Mouse (Mus musculus): ENCODE measurements around the gene Unc5b. TPM values are rescaled to one million over a fixed set of nuclear protein-coding genes. Genes with fewer than 3 reads are reported as not detected.
A peak's percentile ranks its signal among the peaks of the same experiment; 100 is the strongest.
"Not testable (repeated sequence)": the region's sequence is repeated elsewhere in the genome, so short reads cannot be mapped to it uniquely, and the experiment has no call there.

The Unc5b gene
- polyA plus RNA-seq, 1 experiment from 2014 or later = 10.2 TPM

DNA sequence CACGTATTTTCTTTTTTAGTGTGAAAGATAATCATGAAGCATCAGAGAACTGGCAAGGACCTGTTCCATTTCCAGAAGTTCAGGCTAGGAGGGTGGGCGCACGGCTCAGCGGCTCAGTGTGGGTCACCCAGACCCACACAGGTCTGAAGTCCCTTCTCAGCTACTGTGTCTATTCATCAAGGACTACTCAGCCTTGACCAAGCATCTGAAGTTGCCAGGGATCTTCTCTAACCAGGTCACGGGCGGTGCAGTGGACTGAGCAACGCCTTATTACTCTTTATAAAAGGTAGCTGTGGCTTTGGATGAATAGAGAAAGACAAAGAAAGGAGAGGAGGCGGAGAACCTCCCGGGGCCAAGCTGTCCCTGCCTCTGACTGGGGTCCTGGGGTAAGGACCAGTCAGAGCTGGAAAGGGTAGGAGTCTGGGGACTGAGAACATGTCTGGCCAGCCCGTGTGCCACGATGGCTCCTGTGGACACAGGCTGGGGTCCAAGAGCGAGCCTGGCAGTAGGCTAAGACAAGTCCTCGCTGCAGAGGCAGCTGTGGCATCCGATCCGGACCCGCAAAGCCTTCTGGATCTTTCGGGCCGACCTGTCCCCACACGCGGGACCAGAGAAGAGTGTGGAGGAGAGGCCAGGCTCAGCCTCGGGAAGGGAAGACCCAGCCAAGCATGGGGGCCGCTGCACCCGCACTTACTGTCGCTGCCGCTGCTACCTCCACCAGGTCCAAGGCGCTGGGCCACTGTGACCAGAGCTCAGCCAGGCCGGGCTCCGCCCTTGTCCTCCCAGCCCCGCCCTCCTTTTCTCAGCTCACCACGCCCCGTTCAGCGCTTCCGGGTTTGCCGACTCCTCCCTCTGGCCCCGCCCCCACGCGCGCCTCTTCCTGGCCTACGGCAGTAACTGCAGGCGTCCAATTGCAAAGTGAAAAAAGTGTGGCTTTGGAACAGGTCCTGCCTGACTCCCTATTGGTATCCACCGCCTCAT is 79.1 kb downstream of the Unc5b start, which contains the start of gene Slc29a3:
Gene Slc29a3 (minus strand): TSS at position 755 of the 981 bp plus-strand sequence.
- H3K4me1 ChIP-seq (ENCODE audit: control insufficient read depth, insufficient read depth, low read length) = 0 out of 2 replicates have a peak, but pooled peaks cover 8% of the 10 kb centered on the region
- ATAC-seq (ENCODE audit: insufficient number of reproducible peaks, low FRiP score, low TSS enrichment, low read depth) (peak; percentile 96), DNase-seq (ENCODE audit: low spot score) (peak; percentile 100)
- peak within 1 kb of the TSS; percentile 78 for H3K4me2 ChIP-seq (ENCODE audit: low read depth, severe bottlenecking)
- peak within 1 kb of the TSS; percentile 76 for H3K9ac ChIP-seq (ENCODE audit: low read length)
- H3K27ac ChIP-seq (replicated peaks; ENCODE audit: low read depth, low read length) = peak within 1 kb of the TSS; percentile 38; the same call in 1 of the 2 replicates
- H3K4me3 ChIP-seq (ENCODE audit: low read depth, low read length) = peak within 1 kb of the TSS; percentile 52
- no peaks in the 10 kb centered on the region for H3K36me3 ChIP-seq (ENCODE audit: control insufficient read depth, insufficient read depth, low read length)
- WGBS = 11% methylated on average over 40 of the region's 41 CpGs
- no peaks in the 10 kb centered on the region for H3K27me3 ChIP-seq (ENCODE audit: control insufficient read depth, insufficient read depth, low read length)
- no peaks in the 10 kb centered on the region for H3K9me3 ChIP-seq (ENCODE audit: control insufficient read depth, low read length)

DNA sequence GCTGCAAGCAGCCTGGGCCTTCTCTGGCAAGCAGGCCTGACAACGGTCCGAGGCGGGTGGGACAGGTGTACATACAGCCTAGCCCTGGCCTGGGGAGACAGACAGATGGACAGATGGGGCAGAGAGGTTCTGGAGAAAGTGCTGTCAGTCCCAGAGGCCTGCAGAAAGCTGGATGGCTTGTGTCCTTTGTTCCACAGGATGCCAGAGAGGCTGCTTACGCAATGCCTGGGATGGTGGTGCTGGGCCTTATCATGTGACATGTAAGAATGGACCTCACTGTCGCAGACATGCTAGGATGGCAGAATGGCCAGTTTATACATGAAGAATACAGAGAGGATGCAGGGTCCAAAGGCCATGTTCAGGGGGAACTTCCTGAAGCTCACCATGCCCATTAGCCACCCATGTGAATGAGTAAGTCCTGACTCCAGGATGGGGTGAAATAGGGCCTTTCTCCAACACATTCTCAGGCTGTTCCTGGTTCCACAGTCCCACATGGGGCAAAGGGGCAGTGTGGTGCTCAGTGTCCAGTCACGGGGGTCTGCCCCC is 83.6 kb downstream of the Unc5b start:
- H3K9ac ChIP-seq (ENCODE audit: low read length) = no peak overlapping the region
- H3K27ac ChIP-seq (replicated peaks; ENCODE audit: low read depth, low read length) = no peak overlapping the region
- H3K4me3 ChIP-seq (ENCODE audit: low read depth, low read length) = no peak overlapping the region
- no peak overlapping the region for H3K4me2 ChIP-seq (ENCODE audit: low read depth, severe bottlenecking)
- no peaks in the 10 kb centered on the region for H3K36me3 ChIP-seq (ENCODE audit: control insufficient read depth, insufficient read depth, low read length)
- H3K9me3 ChIP-seq (ENCODE audit: control insufficient read depth, low read length) = no peaks in the 10 kb centered on the region
- DNase-seq (ENCODE audit: low spot score) (no peak), ATAC-seq (ENCODE audit: insufficient number of reproducible peaks, low FRiP score, low TSS enrichment, low read depth) (no peak)
- 61% methylated on average over 6 of the region's 6 CpGs for WGBS
- no peaks in the 10 kb centered on the region for H3K27me3 ChIP-seq (ENCODE audit: control insufficient read depth, insufficient read depth, low read length)
- 0 out of 2 replicates have a peak, but pooled peaks cover 9% of the 10 kb centered on the region for H3K4me1 ChIP-seq (ENCODE audit: control insufficient read depth, insufficient read depth, low read length)

DNA sequence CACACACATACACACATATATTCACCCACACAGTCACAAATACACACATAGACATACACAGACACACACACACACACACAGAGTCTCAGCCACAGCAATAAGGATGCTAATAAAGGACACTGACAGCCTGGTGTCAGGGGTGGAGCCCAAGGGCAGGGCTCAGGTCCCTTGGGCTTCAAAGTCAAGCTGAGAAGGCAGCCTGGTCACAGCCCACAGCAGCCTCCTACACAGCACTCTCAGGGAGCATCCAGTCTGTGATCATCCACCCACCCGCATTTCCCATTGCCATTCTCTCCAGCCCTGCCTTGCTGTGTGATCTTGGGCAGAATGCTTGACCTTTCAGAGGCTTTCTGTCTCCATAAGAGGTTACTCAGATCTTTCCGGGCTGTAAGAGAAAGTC is 84.9 kb downstream of the Unc5b start:
- no peaks in the 10 kb centered on the region for H3K36me3 ChIP-seq (ENCODE audit: control insufficient read depth, insufficient read depth, low read length)
- H3K4me1 ChIP-seq (ENCODE audit: control insufficient read depth, insufficient read depth, low read length) = 0 out of 2 replicates have a peak, but pooled peaks cover 5% of the 10 kb centered on the region
- no peak for DNase-seq (ENCODE audit: low spot score)
- WGBS = 66% methylated on average over 2 of the region's 2 CpGs
- no peaks in the 10 kb centered on the region for H3K27me3 ChIP-seq (ENCODE audit: control insufficient read depth, insufficient read depth, low read length)
- ATAC-seq (ENCODE audit: insufficient number of reproducible peaks, low FRiP score, low TSS enrichment, low read depth) = no peak
- H3K4me2 ChIP-seq (ENCODE audit: low read depth, severe bottlenecking) = no peak overlapping the region
- no peaks in the 10 kb centered on the region for H3K9me3 ChIP-seq (ENCODE audit: control insufficient read depth, low read length)
- no peak overlapping the region for H3K9ac ChIP-seq (ENCODE audit: low read length)
- no peak overlapping the region for H3K4me3 ChIP-seq (ENCODE audit: low read depth, low read length)
- no peak overlapping the region for H3K27ac ChIP-seq (replicated peaks; ENCODE audit: low read depth, low read length)

DNA sequence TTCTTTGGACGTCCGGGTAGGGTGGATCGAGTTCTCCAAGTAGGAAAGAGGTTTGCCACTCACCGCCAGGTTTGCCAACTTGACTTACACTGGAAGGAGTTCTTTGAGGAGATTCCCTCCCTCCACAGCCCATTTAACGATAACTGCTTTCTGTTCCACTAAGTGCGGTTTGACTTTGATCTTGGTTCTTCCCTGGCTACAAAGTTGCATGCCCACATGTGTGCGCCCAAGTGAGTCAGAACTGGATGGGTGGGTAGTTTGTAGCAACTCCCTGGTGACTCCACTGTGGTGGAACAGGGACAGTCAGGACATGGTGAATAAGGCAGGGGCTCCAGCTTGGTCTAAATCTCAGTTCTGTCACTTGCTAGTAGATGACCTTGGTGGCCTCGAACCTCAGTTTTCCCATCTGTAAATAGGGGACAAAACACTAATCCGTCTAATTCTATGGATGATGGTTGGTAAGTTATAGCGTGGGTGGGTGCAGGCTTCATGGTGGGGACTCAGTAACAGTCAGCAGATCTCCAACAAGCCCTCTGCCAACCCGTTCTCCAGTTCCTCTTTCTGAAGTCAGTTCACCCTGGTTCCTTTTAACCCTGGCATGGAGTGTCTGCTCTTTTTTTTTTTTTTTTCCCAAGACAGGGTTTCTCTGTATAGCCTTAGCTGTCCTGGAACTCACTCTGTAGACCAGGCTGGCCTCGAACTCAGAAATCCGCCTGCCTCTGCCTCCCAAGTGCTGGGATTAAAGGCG is 86.7 kb downstream of the Unc5b start:
- DNase-seq (ENCODE audit: low spot score) (no peak), ATAC-seq (ENCODE audit: insufficient number of reproducible peaks, low FRiP score, low TSS enrichment, low read depth) (no peak)
- WGBS = 93% methylated on average over 14 of the region's 14 CpGs

DNA sequence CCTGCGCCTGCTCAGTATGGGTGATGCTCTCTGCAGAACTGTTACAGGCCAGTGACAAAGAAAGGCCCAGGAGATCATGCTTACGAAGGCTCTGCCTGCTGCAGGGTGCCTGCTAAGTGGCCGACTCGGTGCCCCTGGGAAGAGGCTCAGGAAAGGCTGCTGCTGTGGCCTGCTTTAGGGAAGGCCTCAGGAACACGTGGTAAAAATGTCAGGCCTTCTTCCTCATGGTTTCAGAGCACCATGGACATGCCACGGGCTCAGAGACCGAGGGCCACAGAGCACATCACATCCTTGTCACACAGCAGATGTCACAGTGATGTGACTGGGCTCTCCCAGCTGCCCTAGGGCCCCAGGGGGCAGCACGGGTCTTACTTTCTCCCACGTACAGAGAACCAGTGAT is 87.7 kb downstream of the Unc5b start:
- Histone ChIP-seq H3K4me3 (ENCODE audit: low read depth, low read length) (no peak overlapping the region), H3K36me3 (ENCODE audit: control insufficient read depth, insufficient read depth, low read length) (no peaks in the 10 kb centered on the region), H3K9me3 (ENCODE audit: control insufficient read depth, low read length) (no peaks in the 10 kb centered on the region), H3K27ac (replicated peaks; ENCODE audit: low read depth, low read length) (no peak overlapping the region), H3K4me2 (ENCODE audit: low read depth, severe bottlenecking) (no peak overlapping the region), H3K27me3 (ENCODE audit: control insufficient read depth, insufficient read depth, low read length) (no peaks in the 10 kb centered on the region), H3K4me1 (ENCODE audit: control insufficient read depth, insufficient read depth, low read length) (0 out of 2 replicates have a peak, but pooled peaks cover 5% of the 10 kb centered on the region), H3K9ac (ENCODE audit: low read length) (no peak overlapping the region; the same call in 1 of the 2 replicates)
- ATAC-seq (ENCODE audit: insufficient number of reproducible peaks, low FRiP score, low TSS enrichment, low read depth) (no peak), DNase-seq (ENCODE audit: low spot score) (no peak)
- WGBS = 75% methylated on average over 9 of the region's 9 CpGs

More for the DNA sequence above, 86.7 kb downstream of the Unc5b start:
- H3K9ac ChIP-seq (ENCODE audit: low read length) = no peak overlapping the region
- H3K4me1 ChIP-seq (ENCODE audit: control insufficient read depth, insufficient read depth, low read length) = 0 out of 2 replicates have a peak, but pooled peaks cover 5% of the 10 kb centered on the region
- H3K4me3 ChIP-seq (ENCODE audit: low read depth, low read length) = no peak overlapping the region
- H3K9me3 ChIP-seq (ENCODE audit: control insufficient read depth, low read length) = no peaks in the 10 kb centered on the region
- H3K27ac ChIP-seq (replicated peaks; ENCODE audit: low read depth, low read length) = no peak overlapping the region
- H3K36me3 ChIP-seq (ENCODE audit: control insufficient read depth, insufficient read depth, low read length) = no peaks in the 10 kb centered on the region
- no peaks in the 10 kb centered on the region for H3K27me3 ChIP-seq (ENCODE audit: control insufficient read depth, insufficient read depth, low read length)
- H3K4me2 ChIP-seq (ENCODE audit: low read depth, severe bottlenecking) = no peak overlapping the region

DNA sequence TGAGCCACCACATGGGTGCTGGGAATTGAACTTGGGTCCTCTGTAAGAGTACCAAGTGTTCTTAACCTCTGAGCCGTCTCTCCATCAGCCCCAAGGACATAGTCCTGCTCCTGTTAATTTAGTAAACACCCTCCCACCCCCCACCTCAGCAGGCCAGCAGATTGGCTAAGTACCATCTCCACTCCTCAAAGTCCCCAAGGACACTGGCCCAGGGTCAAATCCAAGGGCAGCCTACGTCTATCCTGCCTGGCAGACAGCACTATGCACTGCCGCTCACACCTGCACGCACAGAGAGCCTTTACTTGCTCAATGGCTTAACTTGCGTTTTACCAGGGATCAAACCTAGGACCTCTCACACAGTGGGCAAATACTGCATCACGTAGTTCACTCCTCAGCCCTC is 88.4 kb downstream of the Unc5b start:
- Histone ChIP-seq H3K27ac (replicated peaks; ENCODE audit: low read depth, low read length) (no peak overlapping the region), H3K27me3 (ENCODE audit: control insufficient read depth, insufficient read depth, low read length) (no peaks in the 10 kb centered on the region), H3K36me3 (ENCODE audit: control insufficient read depth, insufficient read depth, low read length) (no peaks in the 10 kb centered on the region), H3K9ac (ENCODE audit: low read length) (no peak overlapping the region), H3K4me2 (ENCODE audit: low read depth, severe bottlenecking) (no peak overlapping the region), H3K9me3 (ENCODE audit: control insufficient read depth, low read length) (no peaks in the 10 kb centered on the region), H3K4me1 (ENCODE audit: control insufficient read depth, insufficient read depth, low read length) (0 out of 2 replicates have a peak, but pooled peaks cover 5% of the 10 kb centered on the region), H3K4me3 (ENCODE audit: low read depth, low read length) (no peak overlapping the region)
- DNase-seq (ENCODE audit: low spot score) (no peak), ATAC-seq (ENCODE audit: insufficient number of reproducible peaks, low FRiP score, low TSS enrichment, low read depth) (no peak)
- WGBS = 85% methylated on average over 6 of the region's 6 CpGs

DNA sequence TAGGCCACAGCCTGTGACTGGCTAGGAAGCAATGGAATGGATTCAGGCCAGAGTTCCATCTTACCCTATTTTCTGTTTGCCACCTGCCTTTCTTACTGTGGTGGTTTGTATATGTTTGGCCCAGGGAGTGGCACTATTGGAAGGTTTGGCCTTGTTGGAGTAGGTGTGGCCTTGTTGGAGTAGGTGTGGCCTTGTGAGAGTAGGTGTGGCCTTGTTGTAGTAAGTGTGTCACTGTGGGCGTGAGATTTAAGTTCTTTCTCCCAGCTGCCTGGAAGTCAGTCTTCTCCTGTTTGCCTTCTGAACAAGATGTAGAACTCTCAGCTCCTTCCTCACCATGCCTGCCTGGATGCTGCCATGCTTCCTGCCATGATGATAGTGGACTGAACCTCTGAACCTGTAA is 89.1 kb downstream of the Unc5b start:
- H3K9ac ChIP-seq (ENCODE audit: low read length); ATAC-seq (ENCODE audit: insufficient number of reproducible peaks, low FRiP score, low TSS enrichment, low read depth); H3K4me2 ChIP-seq (ENCODE audit: low read depth, severe bottlenecking); H3K36me3 ChIP-seq (ENCODE audit: control insufficient read depth, insufficient read depth, low read length); H3K27me3 ChIP-seq (ENCODE audit: control insufficient read depth, insufficient read depth, low read length); H3K27ac ChIP-seq (replicated peaks; ENCODE audit: low read depth, low read length); H3K9me3 ChIP-seq (ENCODE audit: control insufficient read depth, low read length); H3K4me1 ChIP-seq (ENCODE audit: control insufficient read depth, insufficient read depth, low read length); H3K4me3 ChIP-seq (ENCODE audit: low read depth, low read length); DNase-seq (ENCODE audit: low spot score): not testable (repeated sequence)
- WGBS = 75% methylated on average over 1 of the region's 1 CpGs

DNA sequence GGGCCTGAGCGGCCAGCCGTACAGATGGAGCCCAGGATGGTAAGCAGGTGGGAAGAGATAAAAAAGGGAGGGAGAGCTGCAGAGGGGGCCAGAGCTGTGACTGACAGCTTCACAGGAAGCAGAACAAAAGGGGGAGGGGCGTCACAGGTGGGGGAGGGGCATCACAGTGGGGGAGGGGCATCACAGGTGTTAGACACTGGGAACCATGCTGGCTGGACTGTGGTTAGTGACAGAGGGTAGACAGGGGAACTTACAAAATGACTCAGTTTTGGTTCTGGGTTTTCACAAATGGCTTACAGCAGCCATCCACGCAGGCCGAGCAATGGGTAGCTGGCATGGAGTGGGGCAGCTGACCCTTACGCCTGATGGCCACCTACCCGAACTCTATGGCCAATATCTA is 89.9 kb downstream of the Unc5b start:
- Histone ChIP-seq H3K4me1 (ENCODE audit: control insufficient read depth, insufficient read depth, low read length) (no peaks in the 10 kb centered on the region), H3K27ac (replicated peaks; ENCODE audit: low read depth, low read length) (no peak overlapping the region), H3K9ac (ENCODE audit: low read length) (no peak overlapping the region), H3K36me3 (ENCODE audit: control insufficient read depth, insufficient read depth, low read length) (no peaks in the 10 kb centered on the region; the same call in 1 of the 2 replicates), H3K4me2 (ENCODE audit: low read depth, severe bottlenecking) (no peak overlapping the region), H3K27me3 (ENCODE audit: control insufficient read depth, insufficient read depth, low read length) (no peaks in the 10 kb centered on the region), H3K4me3 (ENCODE audit: low read depth, low read length) (no peak overlapping the region), H3K9me3 (ENCODE audit: control insufficient read depth, low read length) (no peaks in the 10 kb centered on the region)
- DNase-seq (ENCODE audit: low spot score) (no peak), ATAC-seq (ENCODE audit: insufficient number of reproducible peaks, low FRiP score, low TSS enrichment, low read depth) (no peak)
- 78% methylated on average over 7 of the region's 7 CpGs for WGBS

All from limb, embryonic 11.5 days (tissue).